Mouse (Mus musculus) erythroblast, embryonic 14.5 days (primary cell): ENCODE measurements around the gene Smyd3. TPM values are rescaled to one million over a fixed set of nuclear protein-coding genes. Genes with fewer than 3 reads are reported as not detected.

Source experiments
- H3K27me3 ChIP-seq: 2 replicates; pipeline ENCODE4 v1.6.1; 2012; ENCODE audit warnings: inconsistent platforms; ENCODE audit not compliant: control insufficient read depth
- H3K36me3 ChIP-seq: 2 replicates; pipeline ENCODE4 v1.6.1; 2012; ENCODE audit warnings: mild to moderate bottlenecking, inconsistent platforms; ENCODE audit not compliant: control insufficient read depth
- H3K4me1 ChIP-seq: 2 replicates; pipeline ENCODE4 v1.6.1; 2012; ENCODE audit warnings: inconsistent platforms; ENCODE audit not compliant: control insufficient read depth
- H3K4me3 ChIP-seq: replicated peaks from 2 replicates; pipeline ENCODE3; 2012; ENCODE audit warnings: moderate library complexity, mild to moderate bottlenecking, inconsistent platforms
- H3K9me3 ChIP-seq: 2 replicates; pipeline ENCODE4 v1.6.1; 2012; ENCODE audit warnings: low read length, inconsistent platforms, mixed read lengths; ENCODE audit not compliant: control insufficient read depth
- GATA1 ChIP-seq: IDR thresholded peaks from 2 replicates; pipeline ENCODE4 v1.6.1; 2012; ENCODE audit warnings: low read length, inconsistent platforms, mixed read lengths
- TAL1 ChIP-seq: IDR thresholded peaks from 3 replicates; pipeline ENCODE4 v1.6.1; 2012; ENCODE audit warnings: low read length, inconsistent platforms, mixed read lengths
- polyA plus RNA-seq: library from polyadenylated mRNA; stranded (reverse); fragments of >175 nt; gene quantifications from 2 replicates; pipeline ENCODE4 v1.2.3, GENCODE M21; 2012

Smyd3 gene
- polyA plus RNA-seq, 1 experiment = 0.09 TPM

GRCm38 (mm10) chr1:179032947-179033346, 484.9 kb downstream of the Smyd3 start:
- no peak overlapping the region for H3K4me3 ChIP-seq
- H3K36me3 ChIP-seq = no peaks in the 10 kb centered on the region
- TF ChIP-seq GATA1 = no peak
- no peak for TF ChIP-seq TAL1
- H3K4me1 ChIP-seq = no peaks in the 10 kb centered on the region
- H3K27me3 ChIP-seq = no peaks in the 10 kb centered on the region
- H3K9me3 ChIP-seq = no peaks in the 10 kb centered on the region

- no peaks in the 10 kb centered on the region for H3K36me3 ChIP-seq
- no peaks in the 10 kb centered on the region for H3K27me3 ChIP-seq
- TF ChIP-seq TAL1 (no peak), GATA1 (no peak)
- H3K9me3 ChIP-seq = no peaks in the 10 kb centered on the region
- H3K4me1 ChIP-seq = no peaks in the 10 kb centered on the region
- no peak overlapping the region for H3K4me3 ChIP-seq
Measured at GRCm38 (mm10) chr1:179031581-179031980, 486.3 kb downstream of the Smyd3 start.

- Histone ChIP-seq H3K9me3 (no peaks in the 10 kb centered on the region), H3K4me3 (no peak overlapping the region)
- TF ChIP-seq GATA1 (no peak), TAL1 (no peak)
Measured at GRCm38 (mm10) chr1:179026614-179027013, 491.2 kb downstream of the Smyd3 start.

GRCm38 (mm10) chr1:179025169-179025568, 492.7 kb downstream of the Smyd3 start:
- no peaks in the 10 kb centered on the region for H3K27me3 ChIP-seq
- H3K4me3 ChIP-seq = no peak overlapping the region
- no peak for TF ChIP-seq TAL1
- no peak for TF ChIP-seq GATA1
- H3K36me3 ChIP-seq = no peaks in the 10 kb centered on the region
- H3K9me3 ChIP-seq = no peaks in the 10 kb centered on the region
- no peaks in the 10 kb centered on the region for H3K4me1 ChIP-seq

More at GRCm38 (mm10) chr1:179026614-179027013, 491.2 kb downstream of the Smyd3 start:
- no peaks in the 10 kb centered on the region for H3K4me1 ChIP-seq
- no peaks in the 10 kb centered on the region for H3K36me3 ChIP-seq
- no peaks in the 10 kb centered on the region for H3K27me3 ChIP-seq

- no peak for TF ChIP-seq GATA1
- no peak for TF ChIP-seq TAL1
- no peak overlapping the region for H3K4me3 ChIP-seq
- no peaks in the 10 kb centered on the region for H3K36me3 ChIP-seq
- no peaks in the 10 kb centered on the region for H3K27me3 ChIP-seq
- no peaks in the 10 kb centered on the region for H3K4me1 ChIP-seq
- no peaks in the 10 kb centered on the region for H3K9me3 ChIP-seq
Measured at GRCm38 (mm10) chr1:179023486-179023885, 494.4 kb downstream of the Smyd3 start.

- H3K9me3 ChIP-seq = no peaks in the 10 kb centered on the region
- H3K27me3 ChIP-seq = no peaks in the 10 kb centered on the region
- H3K4me3 ChIP-seq = no peak overlapping the region
- H3K36me3 ChIP-seq = no peaks in the 10 kb centered on the region
- no peaks in the 10 kb centered on the region for H3K4me1 ChIP-seq
- TF ChIP-seq GATA1 (no peak), TAL1 (no peak)
Measured at GRCm38 (mm10) chr1:179017428-179017827, 500.4 kb downstream of the Smyd3 start.

GRCm38 (mm10) chr1:179013021-179013420, 504.8 kb downstream of the Smyd3 start:
- Histone ChIP-seq H3K4me1 (no peaks in the 10 kb centered on the region), H3K27me3 (no peaks in the 10 kb centered on the region), H3K4me3 (no peak overlapping the region), H3K36me3 (no peaks in the 10 kb centered on the region), H3K9me3 (no peaks in the 10 kb centered on the region)
- TF ChIP-seq GATA1 = no peak
- no peak for TF ChIP-seq TAL1

- Histone ChIP-seq H3K4me3 (no peak overlapping the region), H3K27me3 (no peaks in the 10 kb centered on the region), H3K4me1 (no peaks in the 10 kb centered on the region), H3K36me3 (no peaks in the 10 kb centered on the region), H3K9me3 (no peaks in the 10 kb centered on the region)
- TF ChIP-seq TAL1 (no peak), GATA1 (no peak)
Measured at GRCm38 (mm10) chr1:179012273-179012672, 505.6 kb downstream of the Smyd3 start.

GRCm38 (mm10) chr1:179010756-179011155, 507.1 kb downstream of the Smyd3 start:
- no peaks in the 10 kb centered on the region for H3K36me3 ChIP-seq
- no peak overlapping the region for H3K4me3 ChIP-seq

GRCm38 (mm10) chr1:179009911-179010310, 507.9 kb downstream of the Smyd3 start:
- Histone ChIP-seq H3K9me3 (no peaks in the 10 kb centered on the region), H3K4me3 (no peak overlapping the region), H3K27me3 (no peaks in the 10 kb centered on the region), H3K36me3 (no peaks in the 10 kb centered on the region), H3K4me1 (no peaks in the 10 kb centered on the region)
- TF ChIP-seq TAL1 = no peak
- TF ChIP-seq GATA1 = no peak

More at GRCm38 (mm10) chr1:179010756-179011155, 507.1 kb downstream of the Smyd3 start:
- Histone ChIP-seq H3K9me3 (no peaks in the 10 kb centered on the region), H3K27me3 (no peaks in the 10 kb centered on the region), H3K4me1 (no peaks in the 10 kb centered on the region)
- no peak for TF ChIP-seq GATA1
- no peak for TF ChIP-seq TAL1
